Mouse (Mus musculus) midbrain, embryonic 13.5 days (tissue): Measurements from ENCODE around the gene Hesx1. TPM values are rescaled to one million over a fixed set of nuclear protein-coding genes. Genes with fewer than 3 reads are reported as not detected.

ENCODE experiments used
- ATAC-seq: fragments of 200-750 bp; cut with Nextera tagmentation; 2 replicates; pipeline ENCODE4 v1.8.0; 2017; ENCODE audit warnings: mild to moderate bottlenecking, moderate TSS enrichment, moderate library complexity
- H3K27ac ChIP-seq: fragments of 300-500 bp; sonication (generic); 2 replicates; pipeline ENCODE4 v1.5.1; 2015; ENCODE audit warnings: inconsistent platforms, mild to moderate bottlenecking, moderate library complexity
- H3K27me3 ChIP-seq: fragments of 300-500 bp; sonication (generic); 2 replicates; pipeline ENCODE4 v1.6.1; 2015; ENCODE audit warnings: mild to moderate bottlenecking, inconsistent platforms
- H3K36me3 ChIP-seq: fragments of 300-500 bp; sonication (generic); 2 replicates; pipeline ENCODE4 v1.6.1; 2015; ENCODE audit warnings: mild to moderate bottlenecking, inconsistent platforms
- H3K4me1 ChIP-seq: fragments of 300-500 bp; sonication (generic); replicated peaks from 2 replicates; pipeline ENCODE4 v1.6.1; 2015; ENCODE audit warnings: inconsistent platforms
- H3K4me2 ChIP-seq: fragments of 300-500 bp; sonication (generic); replicated peaks from 2 replicates; pipeline ENCODE4 v1.6.1; 2015; ENCODE audit warnings: moderate library complexity, mild to moderate bottlenecking, inconsistent platforms
- H3K4me3 ChIP-seq: fragments of 300-500 bp; sonication (generic); replicated peaks from 2 replicates; pipeline ENCODE4 v1.5.1; 2015; ENCODE audit warnings: mild to moderate bottlenecking, inconsistent platforms
- H3K9ac ChIP-seq: fragments of 300-500 bp; sonication (generic); replicated peaks from 2 replicates; pipeline ENCODE4 v1.6.1; 2015; ENCODE audit warnings: mild to moderate bottlenecking, inconsistent platforms
- H3K9me3 ChIP-seq: fragments of 300-500 bp; sonication (generic); 2 replicates; pipeline ENCODE4 v1.6.1; 2016; ENCODE audit warnings: mild to moderate bottlenecking, inconsistent platforms
- WGBS: fragments of 180-500 bp; shearing (Covaris S2); methylation state at CpG from one replicate; pipeline ENCODE4 v1.1.7; 2015; 5-methylcytosine and 5-hydroxymethylcytosine counted together
- polyA plus RNA-seq: library from polyadenylated mRNA; unstranded; fragments of >200 nt; fragmentation: Nextera tagmentation; extraction: Ambion mirVana; gene quantifications from 2 replicates; pipeline ENCODE4 v1.2.1, GENCODE M21; 2015

Gene Hesx1
- polyA plus RNA-seq, 1 experiment from 2014 or later, result not detected

DNA sequence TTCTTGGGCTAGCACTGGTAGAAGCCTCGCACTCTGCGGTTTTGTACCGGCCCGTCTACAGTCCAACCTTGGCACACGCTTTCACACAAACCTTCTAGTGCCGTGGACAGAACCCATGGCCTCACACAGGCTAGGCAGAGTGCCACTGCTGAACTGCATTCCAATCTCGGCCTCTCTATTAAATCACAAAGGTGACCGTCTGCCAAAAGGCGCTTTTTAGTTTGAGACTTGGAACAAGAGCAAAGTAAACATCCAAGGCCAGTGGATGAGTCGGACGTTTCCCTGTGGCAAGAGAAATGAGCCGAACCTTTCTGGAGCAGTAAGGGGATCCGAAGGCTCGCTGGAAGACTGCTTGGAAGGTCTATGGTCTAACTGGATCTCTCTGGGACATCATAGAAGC, 25.6 kb downstream of the Hesx1 start:
- H3K9me3 ChIP-seq, result no peaks in the 10 kb centered on the region
- no peaks in the 10 kb centered on the region for H3K4me1 ChIP-seq
- H3K27me3 ChIP-seq, result no peaks in the 10 kb centered on the region
- ATAC-seq, result no peak
- H3K36me3 ChIP-seq, result no peaks in the 10 kb centered on the region
- H3K27ac ChIP-seq, result no peak overlapping the region
- no peak overlapping the region for H3K4me2 ChIP-seq
- no peak overlapping the region for H3K4me3 ChIP-seq
- WGBS, result 92% methylated on average over 14 of the region's 14 CpGs
- H3K9ac ChIP-seq, result no peak overlapping the region

DNA sequence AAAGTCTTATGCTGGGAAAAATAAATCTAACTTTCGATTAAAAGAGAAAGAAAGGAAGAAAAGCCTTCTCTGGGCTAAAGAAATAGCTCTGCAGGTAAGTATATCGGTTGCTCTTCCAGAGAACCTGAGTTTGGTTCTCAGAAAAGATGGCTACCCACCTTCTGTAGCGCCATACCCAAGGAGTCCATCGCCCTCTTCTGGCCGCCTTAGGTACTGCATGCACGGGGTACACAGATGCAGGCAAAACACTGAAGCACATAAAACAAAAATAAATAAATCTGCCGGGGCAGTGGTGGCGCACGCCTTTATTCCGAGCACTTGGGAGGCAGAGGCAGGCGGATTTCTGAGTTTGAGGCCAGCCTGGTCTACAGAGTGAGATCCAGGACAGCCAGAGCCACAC, 28.7 kb downstream of the Hesx1 start:
- no peak overlapping the region for H3K9ac ChIP-seq
- no peaks in the 10 kb centered on the region for H3K4me1 ChIP-seq
- no peak overlapping the region for H3K4me2 ChIP-seq
- ATAC-seq, result no peak
- H3K27ac ChIP-seq, result no peak overlapping the region
- WGBS, result 52% methylated on average over 11 of the region's 11 CpGs
- H3K9me3 ChIP-seq, result no peaks in the 10 kb centered on the region
- H3K36me3 ChIP-seq, result no peaks in the 10 kb centered on the region
- no peak overlapping the region for H3K4me3 ChIP-seq
- H3K27me3 ChIP-seq, result no peaks in the 10 kb centered on the region

DNA sequence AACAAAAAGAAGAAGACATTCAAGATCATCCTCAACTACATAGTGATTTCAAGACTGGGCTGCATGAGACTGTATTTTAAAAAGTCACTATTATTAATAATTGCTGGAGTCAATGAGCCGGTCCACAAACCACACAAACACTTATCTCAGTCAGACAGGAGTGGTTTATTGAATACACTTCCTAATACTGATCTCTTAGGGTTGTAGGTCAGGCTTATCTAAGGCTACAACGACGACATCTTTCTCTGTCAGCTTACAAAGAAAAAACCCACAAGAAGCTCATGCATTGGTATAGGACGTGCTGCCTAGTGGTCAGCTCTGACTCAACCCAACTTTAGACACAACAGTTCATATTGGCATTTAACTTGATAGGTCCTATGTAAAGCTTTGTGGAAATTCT, 30.4 kb downstream of the Hesx1 start:
- no peak overlapping the region for H3K4me3 ChIP-seq
- H3K36me3 ChIP-seq, result no peaks in the 10 kb centered on the region
- no peaks in the 10 kb centered on the region for H3K4me1 ChIP-seq
- WGBS, result 87% methylated on average over 4 of the region's 4 CpGs
- ATAC-seq, result no peak
- no peaks in the 10 kb centered on the region for H3K9me3 ChIP-seq
- H3K27me3 ChIP-seq, result no peaks in the 10 kb centered on the region
- H3K9ac ChIP-seq, result no peak overlapping the region
- no peak overlapping the region for H3K4me2 ChIP-seq
- no peak overlapping the region for H3K27ac ChIP-seq

DNA sequence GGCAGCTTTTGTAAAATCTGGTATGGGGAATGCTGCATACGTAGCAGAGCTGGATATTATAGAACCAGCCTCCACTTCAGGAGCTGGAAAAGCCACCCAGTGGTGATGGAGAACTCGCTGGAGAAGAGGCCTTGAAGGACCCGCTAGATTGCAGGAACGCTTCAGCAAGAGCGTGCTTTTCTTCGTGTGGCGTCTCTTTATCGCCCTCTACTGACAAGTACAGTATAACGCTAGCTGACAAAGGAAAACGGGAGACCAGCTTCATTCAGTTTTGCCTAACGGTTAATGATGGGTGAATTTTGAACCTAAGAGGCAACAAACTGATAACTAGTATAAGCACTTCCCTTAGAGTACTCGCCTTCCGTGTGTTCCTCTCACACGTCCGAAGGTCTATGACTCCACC, 35.6 kb downstream of the Hesx1 start:
- H3K36me3 ChIP-seq, result no peaks in the 10 kb centered on the region
- no peak overlapping the region for H3K27ac ChIP-seq
- no peaks in the 10 kb centered on the region for H3K9me3 ChIP-seq
- ATAC-seq, result peak; percentile 56
- H3K9ac ChIP-seq, result no peak overlapping the region
- H3K4me1 ChIP-seq, result no peaks in the 10 kb centered on the region
- WGBS, result 3% methylated on average over 15 of the region's 15 CpGs
- H3K27me3 ChIP-seq, result no peaks in the 10 kb centered on the region
- peak overlapping the region; percentile 11; the same call in 1 of the 2 replicates for H3K4me2 ChIP-seq
- H3K4me3 ChIP-seq, result no peak overlapping the region

DNA sequence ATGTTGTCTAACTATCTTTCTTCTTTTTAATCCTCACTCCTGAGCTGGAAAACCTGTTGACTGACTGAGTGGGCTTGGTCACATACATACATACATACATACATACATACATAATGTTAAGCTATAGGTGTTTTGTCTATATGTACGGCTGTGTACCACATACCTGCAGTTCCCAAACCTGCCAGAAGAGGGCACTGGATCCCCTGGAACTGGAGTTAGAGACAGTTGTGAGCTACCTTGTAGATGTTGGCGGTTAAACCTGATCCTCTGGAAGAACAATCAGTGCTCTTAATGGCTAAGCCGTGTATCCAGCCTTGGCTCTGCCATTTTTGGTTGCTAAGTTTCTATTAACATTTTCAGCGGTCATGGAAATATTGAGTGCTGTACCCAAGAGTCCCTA, 36.9 kb downstream of the Hesx1 start:
- no peak overlapping the region for H3K4me3 ChIP-seq
- no peak overlapping the region for H3K9ac ChIP-seq
- no peaks in the 10 kb centered on the region for H3K9me3 ChIP-seq
- WGBS, result 13% methylated on average over 4 of the region's 4 CpGs
- ATAC-seq, result no peak
- no peak overlapping the region for H3K27ac ChIP-seq
- H3K4me1 ChIP-seq, result no peaks in the 10 kb centered on the region
- H3K27me3 ChIP-seq, result no peaks in the 10 kb centered on the region
- no peaks in the 10 kb centered on the region for H3K36me3 ChIP-seq
- no peak overlapping the region for H3K4me2 ChIP-seq

DNA sequence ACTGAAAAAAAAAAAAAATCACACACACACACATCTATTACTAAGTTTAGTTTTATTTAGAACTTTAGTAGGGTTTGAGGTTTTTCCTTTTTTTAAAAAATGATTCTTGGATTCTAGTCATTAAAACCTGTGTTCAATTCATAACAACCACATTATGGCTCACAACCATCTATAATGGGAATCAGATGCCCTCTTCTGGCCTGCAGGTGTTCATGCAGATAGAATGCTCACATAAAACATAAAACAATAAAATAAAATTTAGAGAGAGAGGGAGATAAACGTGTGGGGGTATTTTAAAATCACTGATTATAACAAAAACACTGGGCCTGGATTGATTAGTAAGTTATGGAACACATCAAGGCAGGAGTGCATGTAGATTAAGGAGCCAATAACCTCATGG, 43.3 kb downstream of the Hesx1 start:
- H3K27ac ChIP-seq, result no peak overlapping the region
- H3K4me2 ChIP-seq, result no peak overlapping the region
- no peaks in the 10 kb centered on the region for H3K36me3 ChIP-seq
- no peaks in the 10 kb centered on the region for H3K9me3 ChIP-seq
- no peak for ATAC-seq
- H3K4me3 ChIP-seq, result no peak overlapping the region
- H3K4me1 ChIP-seq, result peaks cover 12% of the 10 kb centered on the region
- no peak overlapping the region for H3K9ac ChIP-seq
- H3K27me3 ChIP-seq, result peaks cover 31% of the 10 kb centered on the region
- 62% methylated on average over 1 of the region's 1 CpGs for WGBS

DNA sequence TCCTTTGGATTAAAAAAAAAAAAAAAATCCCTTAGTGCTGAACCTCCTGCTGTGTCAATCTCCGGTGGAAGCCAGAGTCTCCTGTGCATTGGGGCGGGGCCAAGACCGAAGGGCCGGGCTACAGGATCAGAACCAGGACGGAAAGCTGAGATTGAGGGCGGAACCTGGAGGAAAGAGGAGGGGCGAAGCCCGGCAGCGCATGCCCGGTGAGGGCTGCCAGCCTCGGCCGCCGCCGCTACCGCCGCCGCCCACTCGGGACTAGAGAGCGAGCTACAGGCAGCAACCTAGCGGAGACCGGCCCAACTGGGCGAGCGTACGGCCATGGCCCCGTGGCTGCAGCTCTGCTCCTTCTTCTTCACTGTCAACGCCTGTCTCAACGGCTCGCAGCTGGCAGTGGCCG, 44.6 kb downstream of the Hesx1 start, which contains the start of gene Il17rd:
Gene Il17rd (plus strand): TSS at position 159 of the 400 bp plus-strand sequence.
- under 1% methylated on average over 29 of the region's 29 CpGs for WGBS
- ATAC-seq, result peak; percentile 95
- H3K36me3 ChIP-seq, result no peaks in the 10 kb centered on the region
- H3K9ac ChIP-seq, result peak within 1 kb of the TSS; percentile 79
- H3K27me3 ChIP-seq, result peaks cover 35% of the 10 kb centered on the region
- H3K4me2 ChIP-seq, result peak within 1 kb of the TSS; percentile 96
- peaks cover 14% of the 10 kb centered on the region for H3K4me1 ChIP-seq
- peak within 1 kb of the TSS; percentile 73 for H3K4me3 ChIP-seq
- no peaks in the 10 kb centered on the region for H3K9me3 ChIP-seq
- H3K27ac ChIP-seq, result peak within 1 kb of the TSS; percentile 76

DNA sequence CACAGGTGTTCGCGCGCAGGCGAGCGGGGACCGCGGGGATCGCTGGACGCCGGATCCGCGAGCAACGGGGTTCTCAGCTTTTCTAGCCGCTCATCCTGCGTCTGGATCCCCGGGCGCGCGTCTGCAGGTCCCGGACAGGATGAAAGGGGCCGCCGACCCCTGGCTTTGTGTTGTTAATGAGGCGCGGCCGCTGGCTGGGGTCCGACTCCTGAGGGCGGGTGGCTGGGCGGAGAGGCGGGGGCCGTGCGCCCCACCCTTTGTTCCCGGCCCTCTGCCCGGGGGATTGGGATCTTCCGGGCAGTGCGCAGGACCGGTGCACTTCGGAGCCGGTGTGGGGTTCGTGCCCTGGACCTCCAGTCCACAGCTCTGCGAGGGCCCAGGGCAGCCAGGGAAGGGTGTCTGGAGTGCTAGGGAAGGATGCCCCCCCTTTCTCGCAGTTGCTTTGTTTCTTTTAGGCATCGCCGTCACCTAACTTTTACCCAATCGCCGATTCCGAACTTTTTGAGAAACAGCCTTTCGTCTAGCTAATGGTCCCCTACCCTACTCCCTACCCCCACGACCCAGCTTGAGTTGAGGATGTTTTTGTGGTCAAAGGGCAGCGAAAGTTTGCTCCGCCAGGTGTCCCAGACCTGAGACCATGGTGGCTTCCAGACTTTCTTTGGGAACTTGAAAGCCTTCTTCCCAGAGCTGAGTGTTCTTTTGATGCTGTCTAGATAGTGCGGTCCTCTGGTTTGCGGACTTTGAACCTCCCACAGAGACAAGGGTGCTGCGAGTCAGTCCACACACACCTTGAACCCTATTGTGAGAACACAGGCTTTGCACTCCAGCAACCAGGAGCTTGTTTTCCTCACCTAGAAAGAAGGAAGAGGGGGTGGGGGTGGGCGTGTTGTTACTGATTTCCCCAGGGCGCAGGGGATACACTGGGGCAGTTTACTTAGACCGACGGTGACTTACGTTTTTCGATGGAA, 45.3 kb downstream of the Hesx1 start:
- Histone ChIP-seq H3K9ac (peak overlapping the region; percentile 79), H3K9me3 (no peaks in the 10 kb centered on the region), H3K4me3 (peak overlapping the region; percentile 73), H3K4me2 (peak overlapping the region; percentile 96), H3K27ac (peak overlapping the region; percentile 76), H3K27me3 (peaks cover 41% of the 10 kb centered on the region), H3K4me1 (peaks cover 21% of the 10 kb centered on the region), H3K36me3 (no peaks in the 10 kb centered on the region)
- ATAC-seq, result peak; percentile 78
- under 1% methylated on average over 57 of the region's 59 CpGs for WGBS

DNA sequence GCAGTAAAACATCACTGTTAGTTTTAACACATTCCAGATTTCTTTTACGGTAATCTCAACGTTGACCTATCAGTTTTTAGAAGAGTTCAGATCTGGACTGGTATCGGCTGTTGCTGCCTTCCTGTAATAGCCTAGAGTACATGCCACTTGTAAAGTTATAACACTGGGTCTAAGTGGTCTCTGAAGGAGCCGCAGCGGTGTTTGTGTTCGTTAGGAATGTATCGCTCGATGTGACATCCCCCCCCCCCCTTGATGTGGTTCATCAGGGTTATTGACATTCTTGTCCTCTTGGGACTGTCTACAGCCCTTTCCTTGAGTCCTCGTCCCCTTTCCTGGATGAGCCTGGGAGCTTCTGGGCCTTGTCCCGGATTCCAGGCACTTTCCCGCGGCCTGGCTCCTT, 46.2 kb downstream of the Hesx1 start:
- Histone ChIP-seq H3K4me3 (peak overlapping the region; percentile 73), H3K9ac (no peak overlapping the region; the same call in 1 of the 2 replicates), H3K36me3 (no peaks in the 10 kb centered on the region), H3K9me3 (no peaks in the 10 kb centered on the region), H3K4me2 (peak overlapping the region; percentile 96), H3K27me3 (peaks cover 41% of the 10 kb centered on the region), H3K4me1 (peaks cover 29% of the 10 kb centered on the region), H3K27ac (no peak overlapping the region)
- WGBS, result 8% methylated on average over 12 of the region's 12 CpGs
- ATAC-seq, result no peak

DNA sequence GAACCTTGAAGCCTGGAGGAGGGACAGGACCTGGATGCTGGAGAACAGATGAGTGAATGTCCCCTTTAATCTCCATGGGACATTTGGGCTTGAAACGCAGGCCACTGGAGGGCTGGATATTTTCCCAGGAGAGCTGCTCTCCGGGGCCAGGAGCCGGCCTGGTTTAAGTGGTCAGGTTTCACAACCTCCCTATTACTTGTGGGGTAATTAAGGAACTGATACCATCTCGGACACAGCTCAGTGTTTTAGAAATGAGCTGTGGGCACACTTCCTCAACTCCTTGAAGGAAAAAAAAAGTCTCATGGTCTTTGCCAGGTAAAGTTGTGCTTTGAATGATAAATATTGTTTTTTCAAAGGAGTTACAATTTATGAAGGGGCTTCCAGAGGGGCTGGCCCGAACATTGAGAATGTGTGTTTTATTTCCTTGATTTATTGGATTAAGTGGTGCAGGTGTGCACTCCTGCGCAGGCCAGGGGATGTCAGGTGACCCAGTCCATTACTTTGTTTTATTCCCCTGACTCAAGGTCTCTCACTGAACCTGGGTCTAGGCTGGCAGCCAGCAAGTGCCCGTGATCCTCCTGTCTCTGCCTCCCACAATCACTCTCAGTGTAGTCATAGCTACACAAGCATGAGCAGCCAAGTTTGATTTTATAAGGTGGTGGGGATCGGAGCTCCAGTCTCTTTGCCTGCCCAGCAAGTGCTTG, 48.2 kb downstream of the Hesx1 start:
- peaks cover 30% of the 10 kb centered on the region for H3K4me1 ChIP-seq
- H3K27ac ChIP-seq, result no peak overlapping the region
- no peaks in the 10 kb centered on the region for H3K36me3 ChIP-seq
- H3K27me3 ChIP-seq, result peaks cover 50% of the 10 kb centered on the region
- H3K9ac ChIP-seq, result no peak overlapping the region
- no peak for ATAC-seq
- no peak overlapping the region for H3K4me3 ChIP-seq
- WGBS, result 54% methylated on average over 8 of the region's 8 CpGs
- H3K9me3 ChIP-seq, result no peaks in the 10 kb centered on the region
- H3K4me2 ChIP-seq, result 0 out of 2 replicates have a peak overlapping the region, but pooled peaks have one; percentile 11

DNA sequence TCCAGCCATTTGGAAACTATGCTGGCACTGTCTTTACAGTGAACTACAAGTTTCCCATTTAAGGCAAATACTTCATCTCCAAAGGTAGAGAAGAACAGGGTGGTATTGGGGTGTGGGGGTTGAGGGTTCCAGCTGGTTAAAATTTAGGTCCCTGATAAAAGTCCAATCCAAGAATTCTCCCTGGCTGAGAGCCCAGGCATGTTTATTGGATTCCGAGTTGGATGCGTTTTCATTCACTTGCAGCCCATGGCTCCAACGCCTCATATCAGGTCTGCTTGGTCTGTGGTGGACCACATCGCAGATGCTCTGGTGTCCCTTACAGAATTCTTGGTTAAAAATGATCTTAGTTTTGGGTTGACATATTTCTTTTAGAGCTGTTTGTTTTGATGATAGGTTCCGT, 49.2 kb downstream of the Hesx1 start:
- Histone ChIP-seq H3K4me2 (no peak overlapping the region), H3K4me1 (peaks cover 38% of the 10 kb centered on the region), H3K9ac (no peak overlapping the region), H3K4me3 (no peak overlapping the region), H3K27ac (no peak overlapping the region), H3K36me3 (no peaks in the 10 kb centered on the region), H3K27me3 (peaks cover 54% of the 10 kb centered on the region), H3K9me3 (no peaks in the 10 kb centered on the region)
- WGBS, result 75% methylated on average over 5 of the region's 5 CpGs
- ATAC-seq, result no peak
